Mouse (Mus musculus): ENCODE measurements around the gene Hira. TPM values are rescaled to one million over a fixed set of nuclear protein-coding genes. Genes with fewer than 3 reads are reported as not detected.

Hira gene
- total RNA-seq (2023) = 38.2 and 46.8 TPM in 2 replicates

GRCm38 (mm10) chr16:18876442-18877308, at the start of gene Hira, which contains the start of gene Mrpl40:
Gene Hira (plus strand): TSS chr16:18877037.
Gene Mrpl40 (minus strand): TSS chr16:18876862.

GRCm38 (mm10) chr16:18836468-18837208, 40.2 kb upstream of the Hira start, which contains the start of the genes 2510002D24Rik and Gm28539:
Gene 2510002D24Rik (plus strand): TSS chr16:18836578.
Gene Gm28539 (plus strand): TSS chr16:18836584.

Other genes starting within 250 kb of the Hira start
- 231 and 263 TPM in 2 replicates for gene Sept5, start 247.1 kb upstream of the Hira start, total RNA-seq (2023)
- gene Cldn5, start 100.2 kb upstream of the Hira start, total RNA-seq (2023) = not detected in 2 replicates
- gene Ufd1, start 65.3 kb upstream of the Hira start, total RNA-seq (2023) = 76.4 and 124 TPM in 2 replicates
- 34.4 and 34.7 TPM in 2 replicates for gene Cdc45, start 65.0 kb upstream of the Hira start, total RNA-seq (2023)
- 4.9 and 5.2 TPM in 2 replicates for gene 2510002D24Rik, start 40.5 kb upstream of the Hira start, total RNA-seq (2023)
- 8.0 and 10.7 TPM in 2 replicates for gene Gm28539, start 40.5 kb upstream of the Hira start, total RNA-seq (2023)
- gene Mrpl40, start 175 bp upstream of the Hira start, total RNA-seq (2023) = 13.5 and 22.0 TPM in 2 replicates

All from neutrophil, adult 65 days (primary cell).